Mouse (Mus musculus): ENCODE measurements around the gene Gpr31b.
"Not testable (repeated sequence)": the region's sequence is repeated elsewhere in the genome, so short reads cannot be mapped to it uniquely, and the experiment has no call there.

Gpr31b gene

GRCm38 (mm10) chr17:13052124-13052813 lies at the start of gene Gpr31b:
TSS of gene Gpr31b (minus strand) at chr17:13052296.
- not testable (repeated sequence) for DNase-seq (ENCODE audit: low read depth)

DNA sequence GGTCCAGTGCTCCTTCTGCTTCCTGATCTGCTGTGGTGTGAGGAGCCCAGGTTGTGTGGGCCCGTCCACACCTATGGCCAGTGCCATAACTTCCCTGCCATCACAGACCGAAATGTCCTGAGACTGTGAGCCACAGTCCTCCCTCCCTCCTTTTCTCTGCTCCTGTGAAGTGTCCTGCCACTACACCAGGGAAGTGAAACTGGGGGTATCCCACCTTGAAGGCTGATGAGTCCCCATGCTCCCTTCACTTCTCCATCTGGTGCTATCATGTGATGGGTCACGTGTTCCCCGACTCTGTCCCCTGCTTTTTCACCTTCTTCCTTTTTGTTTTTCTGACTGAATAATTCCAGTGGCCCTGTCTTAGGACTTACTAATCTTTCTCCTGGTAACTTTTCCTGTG lies 40.9 kb upstream of the Gpr31b start:
- not testable (repeated sequence) for DNase-seq (ENCODE audit: low read depth)

GRCm38 (mm10) chr17:13092100-13092764 lies 40.1 kb upstream of the Gpr31b start:
- DNase-seq (ENCODE audit: low read depth), result not testable (repeated sequence)

GRCm38 (mm10) chr17:13091510-13091909 lies 39.4 kb upstream of the Gpr31b start:
- DNase-seq (ENCODE audit: low read depth), result not testable (repeated sequence)

DNA sequence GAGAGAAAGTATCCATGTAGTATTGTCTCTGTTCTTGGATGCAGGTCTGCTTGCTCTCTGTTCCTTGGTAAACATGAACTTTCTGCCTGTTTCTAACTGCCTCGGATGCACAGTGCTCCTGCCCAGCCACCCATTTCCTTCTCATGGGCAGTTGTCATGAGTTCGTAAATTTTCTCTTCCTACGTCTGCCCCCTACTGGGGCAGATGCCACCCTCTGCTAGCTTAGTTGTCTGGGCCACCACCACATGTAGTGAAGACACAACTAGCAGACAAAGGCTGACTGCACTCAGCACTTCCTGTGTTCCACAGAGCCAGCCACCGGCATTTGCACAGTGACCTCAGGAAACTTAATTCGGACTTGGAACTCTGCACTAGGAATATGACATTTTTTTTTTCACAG lies 17.1 kb upstream of the Gpr31b start:
- not testable (repeated sequence) for DNase-seq (ENCODE audit: low read depth)

DNA sequence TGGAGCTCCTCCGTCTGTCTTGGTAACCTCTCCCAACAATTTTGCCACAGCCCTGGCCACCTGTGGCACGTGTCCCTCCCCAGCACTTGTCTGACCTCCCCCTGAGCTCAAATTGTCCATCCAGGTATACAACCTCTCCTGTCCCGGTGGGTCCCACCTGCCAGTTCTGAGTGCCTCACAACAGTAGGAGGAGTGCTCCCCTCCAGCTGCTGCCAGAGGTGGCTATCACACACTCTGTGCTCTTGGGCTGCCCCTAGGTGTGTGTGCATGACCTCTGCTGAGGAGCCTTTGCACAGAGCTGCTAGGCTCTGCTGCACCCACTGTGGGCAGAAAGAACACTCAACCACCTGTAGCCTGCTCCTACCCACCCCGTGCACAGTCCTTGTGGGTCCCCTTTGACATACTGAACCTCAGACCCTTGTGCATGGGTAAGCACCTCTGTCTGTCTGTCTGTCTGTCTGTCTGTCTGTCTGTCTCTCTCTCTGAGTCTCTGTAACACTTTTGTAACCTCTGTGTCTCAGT lies 15.8 kb upstream of the Gpr31b start:
- DNase-seq (ENCODE audit: low read depth), result not testable (repeated sequence)

GRCm38 (mm10) chr17:13062882-13063281 lies 10.8 kb upstream of the Gpr31b start:
- DNase-seq (ENCODE audit: low read depth), result not testable (repeated sequence)

- DNase-seq (ENCODE audit: low read depth), result not testable (repeated sequence)
These were observed 8.7 kb upstream of the Gpr31b start, which contains the start of gene Tcp10b for GRCm38 (mm10) chr17:13060804-13061203. TSS of gene Tcp10b (plus strand) at chr17:13061104.

- peak; percentile 57 for DNase-seq (ENCODE audit: low read depth)
These were observed 8.0 kb downstream of the Gpr31b start for GRCm38 (mm10) chr17:13043846-13044673.

DNA sequence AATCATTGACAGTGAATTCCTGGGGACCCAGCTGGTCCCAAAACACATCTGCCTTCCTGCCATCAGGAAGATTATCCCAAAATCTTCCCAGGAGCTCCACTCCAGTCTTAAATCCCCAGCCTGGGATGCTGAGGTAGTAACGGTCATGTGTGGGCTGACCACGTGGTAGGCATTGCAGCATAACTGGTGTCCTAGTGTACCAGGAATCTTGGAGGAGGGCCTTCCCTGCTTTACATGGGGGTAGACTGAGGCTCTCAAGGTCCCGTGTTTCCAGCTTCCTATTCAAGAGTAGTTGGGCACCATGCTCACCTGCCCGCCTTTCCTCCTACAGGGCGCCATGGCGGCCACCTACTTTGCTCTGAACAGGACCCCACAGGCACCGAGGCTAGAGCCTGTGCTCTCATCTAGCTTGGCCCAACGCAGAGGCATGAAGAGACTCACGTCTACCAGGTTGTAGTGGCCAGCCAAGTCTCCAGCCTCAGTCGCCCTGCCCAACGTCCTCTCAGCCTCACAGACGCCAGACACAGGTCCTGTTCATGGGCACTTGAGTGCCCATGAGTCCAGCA lies 15.4 kb downstream of the Gpr31b start:
- DNase-seq (ENCODE audit: low read depth), result not testable (repeated sequence)

DNA sequence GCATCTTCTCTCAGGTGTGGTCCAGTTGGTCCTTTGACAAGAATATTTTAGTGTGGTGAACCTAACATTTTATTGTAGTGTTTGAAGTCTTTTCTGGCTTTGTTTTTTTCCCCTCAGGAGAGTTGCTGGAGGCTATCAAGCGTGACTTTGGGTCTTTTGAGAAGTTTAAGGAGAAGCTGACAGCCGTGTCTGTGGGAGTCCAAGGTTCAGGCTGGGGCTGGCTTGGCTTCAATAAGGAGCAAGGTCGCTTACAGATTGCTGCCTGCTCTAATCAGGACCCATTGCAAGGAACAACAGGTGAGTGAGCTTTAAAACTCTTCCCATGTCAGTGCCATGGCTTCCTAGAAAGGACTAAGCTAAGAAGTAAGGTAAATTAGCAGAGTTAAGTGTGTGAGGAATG lies 38.8 kb downstream of the Gpr31b start:
- no peak for DNase-seq (ENCODE audit: low read depth)

DNA sequence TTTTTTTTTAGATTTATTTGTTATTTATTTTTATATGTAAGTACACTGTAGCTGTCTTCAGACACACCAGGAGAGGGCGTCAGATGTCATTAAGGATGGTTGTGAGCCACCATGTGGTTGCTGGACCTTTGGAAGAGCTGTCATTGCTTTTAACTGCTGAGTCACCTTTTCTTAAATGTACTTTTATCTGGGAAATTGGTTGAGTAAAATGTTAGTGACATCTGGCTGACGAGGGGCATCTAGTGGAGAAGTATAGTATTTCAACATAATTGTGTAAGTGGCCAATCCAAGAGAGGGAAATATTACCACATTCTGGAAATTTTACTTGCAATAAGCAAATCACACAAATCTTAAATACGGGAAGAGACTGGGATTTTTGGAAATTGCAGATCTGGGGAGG lies 42.2 kb downstream of the Gpr31b start:
- DNase-seq (ENCODE audit: low read depth), result peak; percentile 68

- no peak for DNase-seq (ENCODE audit: low read depth)
These were observed 43.6 kb downstream of the Gpr31b start for GRCm38 (mm10) chr17:13008528-13008927.

- DNase-seq (ENCODE audit: low read depth), result peak; percentile 79
These were observed 44.2 kb downstream of the Gpr31b start for GRCm38 (mm10) chr17:13007730-13008425.

GRCm38 (mm10) chr17:13006984-13007383 lies 45.1 kb downstream of the Gpr31b start:
- no peak for DNase-seq (ENCODE audit: low read depth)

DNA sequence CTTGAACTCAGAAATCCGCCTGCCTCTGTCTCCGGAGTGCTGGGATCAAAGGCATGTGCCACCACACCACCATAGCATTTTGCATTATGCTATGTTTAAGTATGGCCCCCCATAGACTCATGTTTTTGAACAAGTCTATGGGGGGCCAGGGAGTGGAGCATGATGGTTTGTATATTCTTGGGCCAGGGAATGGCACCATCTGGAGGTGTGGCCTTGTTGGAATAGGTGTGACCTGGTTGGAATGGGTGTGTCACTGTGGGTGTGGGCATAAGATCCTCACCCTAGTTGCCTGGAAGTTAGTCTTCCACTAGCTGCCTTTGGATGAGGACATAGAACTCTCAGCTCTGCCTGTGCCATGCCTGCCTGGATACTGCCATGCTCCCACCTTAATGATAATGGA lies 45.5 kb downstream of the Gpr31b start, which contains the start of gene Sod2:
Gene Sod2 (plus strand): TSS at position 301 of the 400 bp plus-strand sequence.
- DNase-seq (ENCODE audit: low read depth), result not testable (repeated sequence)

DNA sequence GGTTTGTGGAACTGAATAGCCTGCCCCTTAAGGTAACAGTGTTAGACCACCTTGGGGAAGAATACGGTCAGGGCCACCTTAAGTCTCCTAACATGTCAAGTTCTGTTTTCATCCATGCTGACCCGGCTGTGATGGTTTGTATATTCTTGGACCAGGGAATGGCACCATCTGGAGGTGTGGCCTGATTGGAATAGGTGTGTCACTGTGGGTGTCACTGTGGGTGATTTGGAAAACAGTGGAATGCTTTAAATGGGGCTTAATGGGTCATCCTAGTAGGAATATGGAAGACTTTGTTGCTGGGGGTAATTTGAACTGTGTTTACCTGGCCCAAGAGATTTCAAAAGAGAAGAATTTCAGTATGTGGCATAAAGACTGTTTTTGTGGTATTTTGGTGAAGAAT lies 47.7 kb downstream of the Gpr31b start:
- DNase-seq (ENCODE audit: low read depth), result not testable (repeated sequence)

GRCm38 (mm10) chr17:13002243-13002642 lies 49.9 kb downstream of the Gpr31b start:
- not testable (repeated sequence) for DNase-seq (ENCODE audit: low read depth)
